Mouse (Mus musculus) stomach, embryonic 16.5 days (tissue): ENCODE measurements around the gene Csk. TPM values are rescaled to one million over a fixed set of nuclear protein-coding genes. Genes with fewer than 3 reads are reported as not detected.

Experiments
- ATAC-seq: fragments of 200-750 bp; cut with Nextera tagmentation; 2 replicates; pipeline ENCODE4 v1.8.0; 2017; ENCODE audit warnings: moderate number of reproducible peaks, moderate TSS enrichment; ENCODE audit not compliant: insufficient read depth, low FRiP score
- H3K27ac ChIP-seq: fragments of 300-500 bp; sonication (generic); 2 replicates; pipeline ENCODE4 v1.5.1; 2014; ENCODE audit warnings: low read length
- H3K27me3 ChIP-seq: fragments of 300-500 bp; sonication (generic); 2 replicates; pipeline ENCODE4 v1.6.1; 2014; ENCODE audit warnings: low read length, control low read depth, mixed read lengths; ENCODE audit not compliant: control insufficient read depth, insufficient read depth
- H3K36me3 ChIP-seq: fragments of 300-500 bp; sonication (generic); 2 replicates; pipeline ENCODE4 v1.6.1; 2014; ENCODE audit warnings: low read length; ENCODE audit not compliant: control insufficient read depth, insufficient read depth
- H3K4me1 ChIP-seq: fragments of 300-500 bp; sonication (generic); 2 replicates; pipeline ENCODE4 v1.6.1; 2014; ENCODE audit warnings: low read length, control low read depth, mixed read lengths; ENCODE audit not compliant: control insufficient read depth, insufficient read depth
- H3K4me2 ChIP-seq: fragments of 300-500 bp; sonication (generic); 2 replicates; pipeline ENCODE4 v1.6.1; 2014; ENCODE audit warnings: low read depth, low read length, mixed read lengths
- H3K4me3 ChIP-seq: fragments of 300-500 bp; sonication (generic); replicated peaks from 2 replicates; pipeline ENCODE4 v1.5.1; 2014; ENCODE audit warnings: mild to moderate bottlenecking, low read length
- H3K9ac ChIP-seq: fragments of 300-500 bp; sonication (generic); 2 replicates; pipeline ENCODE4 v1.6.1; 2014; ENCODE audit warnings: low read length
- H3K9me3 ChIP-seq: fragments of 300-500 bp; sonication (generic); replicated peaks from 2 replicates; pipeline ENCODE4 v1.6.1; 2016; ENCODE audit warnings: low read length, control low read depth; ENCODE audit not compliant: control insufficient read depth
- WGBS: fragments of 180-500 bp; shearing (Covaris S2); extraction: QIAGEN DNeasy Blood & Tissue Kit; methylation state at CpG from one replicate; pipeline ENCODE4 v1.1.7; 2014; 5-methylcytosine and 5-hydroxymethylcytosine counted together
- polyA plus RNA-seq: library from polyadenylated mRNA; unstranded; fragments of >200 nt; fragmentation: Nextera tagmentation; extraction: Ambion mirVana; gene quantifications from 2 replicates; pipeline ENCODE4 v1.2.1, GENCODE M21; 2015

Csk gene
- polyA plus RNA-seq, 1 experiment from 2014 or later: 26.6 TPM

DNA sequence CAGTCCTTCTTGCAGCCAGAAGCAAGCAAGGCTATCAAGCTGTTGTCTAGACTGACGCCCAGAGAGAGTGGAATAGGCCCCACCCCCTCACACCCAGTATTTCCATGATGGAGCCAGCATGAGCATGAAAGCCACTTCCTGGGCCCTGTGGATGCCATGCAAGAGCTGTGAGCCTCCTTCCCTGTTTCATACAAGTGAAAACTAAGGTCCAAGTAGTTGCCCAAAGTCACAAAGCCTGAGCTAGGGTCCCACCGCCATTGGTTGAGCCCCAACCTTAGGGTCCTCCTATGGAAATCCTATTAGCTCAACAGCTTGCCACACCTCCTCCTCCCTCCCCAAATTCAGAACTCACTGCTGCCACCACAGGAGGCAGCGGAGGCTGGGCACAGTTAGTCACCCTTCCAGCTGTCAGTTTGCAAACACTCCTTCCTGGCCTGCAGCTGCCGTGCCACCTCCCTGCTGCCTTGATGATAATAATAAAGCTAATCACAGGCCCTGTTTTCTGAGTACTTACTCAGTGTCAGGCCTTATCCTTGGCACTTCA, 19.9 kb downstream of the Csk start:
- Histone ChIP-seq H3K27me3 (no peaks in the 10 kb centered on the region), H3K9ac (no peak overlapping the region), H3K27ac (peak overlapping the region; percentile 11; the same call in 1 of the 2 replicates), H3K36me3 (0 out of 2 replicates have a peak, but pooled peaks cover 10% of the 10 kb centered on the region), H3K9me3 (no peaks in the 10 kb centered on the region), H3K4me3 (no peak overlapping the region), H3K4me1 (peaks cover 36% of the 10 kb centered on the region), H3K4me2 (no peak overlapping the region)
- WGBS: 30% methylated on average over 4 of the region's 4 CpGs
- ATAC-seq: no peak

DNA sequence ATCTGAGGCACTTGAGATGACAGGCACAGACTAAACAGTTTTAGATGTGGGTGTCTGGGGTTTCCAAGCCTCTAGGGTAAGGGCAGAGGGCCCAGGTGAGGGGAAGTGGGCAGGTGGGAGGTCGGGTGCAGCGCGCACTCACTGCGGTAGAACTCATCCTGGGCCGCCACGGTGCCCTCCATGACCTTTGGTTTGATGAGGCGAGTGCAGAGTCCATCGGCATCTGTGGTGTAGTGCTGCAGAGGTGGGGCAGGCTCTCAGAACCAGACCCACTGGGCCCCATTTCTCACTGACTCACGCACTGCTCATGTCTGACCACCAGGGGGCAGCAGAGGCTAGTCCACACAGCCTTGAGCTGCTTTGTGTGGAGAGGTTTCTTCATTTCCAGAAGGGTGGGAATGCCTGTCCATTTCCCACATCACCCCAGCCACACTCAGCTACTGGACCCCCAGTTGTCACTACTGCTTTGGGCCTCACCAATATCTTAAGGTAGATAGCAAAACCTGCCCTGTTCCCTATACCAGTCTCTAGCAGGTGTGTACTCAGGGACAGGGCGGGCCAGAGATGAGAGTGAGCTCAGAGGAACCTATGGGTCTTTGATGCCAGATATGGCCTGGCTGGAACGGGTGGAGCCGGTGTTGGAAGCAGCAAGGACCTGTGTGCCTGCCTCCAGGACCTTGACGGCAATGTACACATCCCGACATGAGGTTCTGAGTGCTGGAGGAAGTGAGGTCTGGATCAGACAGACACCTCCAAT, 24.1 kb downstream of the Csk start:
- Histone ChIP-seq H3K4me3 (no peak overlapping the region), H3K4me1 (0 out of 2 replicates have a peak, but pooled peaks cover 16% of the 10 kb centered on the region), H3K27me3 (no peaks in the 10 kb centered on the region), H3K9me3 (no peaks in the 10 kb centered on the region), H3K27ac (peak overlapping the region; percentile 9; the same call in 1 of the 2 replicates), H3K36me3 (peaks cover 38% of the 10 kb centered on the region), H3K9ac (no peak overlapping the region), H3K4me2 (no peak overlapping the region)
- ATAC-seq: peak; percentile 71
- 60% methylated on average over 14 of the region's 14 CpGs for WGBS

- no peak for ATAC-seq
- WGBS: 90% methylated on average over 12 of the region's 12 CpGs
- peaks cover 40% of the 10 kb centered on the region for H3K36me3 ChIP-seq
- no peak overlapping the region for H3K27ac ChIP-seq
- no peak overlapping the region for H3K9ac ChIP-seq
- no peaks in the 10 kb centered on the region for H3K27me3 ChIP-seq
- 0 out of 2 replicates have a peak, but pooled peaks cover 12% of the 10 kb centered on the region for H3K4me1 ChIP-seq
- H3K4me3 ChIP-seq: no peak overlapping the region
- H3K9me3 ChIP-seq: no peaks in the 10 kb centered on the region
- H3K4me2 ChIP-seq: no peak overlapping the region
Observed at GRCm38 (mm10) chr9:57628717-57629116, 24.7 kb downstream of the Csk start.

DNA sequence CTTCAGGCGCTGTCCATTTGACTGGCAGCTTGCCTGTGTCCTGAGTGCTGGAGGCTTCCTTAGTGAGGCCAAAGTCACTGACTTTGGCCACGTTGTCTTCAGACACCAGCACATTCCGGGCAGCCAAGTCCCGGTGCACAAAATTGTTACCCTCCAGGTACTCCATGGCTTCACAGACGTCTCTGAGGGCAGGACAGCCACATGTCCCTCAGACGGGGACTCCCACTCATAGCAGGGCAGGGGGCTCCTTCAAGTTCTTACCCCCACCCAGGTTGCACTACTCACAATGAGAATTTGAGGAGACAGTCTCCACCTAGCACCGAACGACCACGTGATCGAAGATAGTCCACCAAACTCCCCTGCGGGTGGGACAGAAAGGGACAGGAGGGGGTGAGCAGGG, 25.5 kb downstream of the Csk start:
- Histone ChIP-seq H3K9ac (no peak overlapping the region), H3K4me2 (no peak overlapping the region), H3K27ac (no peak overlapping the region), H3K4me3 (no peak overlapping the region), H3K4me1 (0 out of 2 replicates have a peak, but pooled peaks cover 8% of the 10 kb centered on the region), H3K27me3 (no peaks in the 10 kb centered on the region), H3K9me3 (no peaks in the 10 kb centered on the region), H3K36me3 (peaks cover 40% of the 10 kb centered on the region)
- WGBS: 86% methylated on average over 11 of the region's 11 CpGs
- ATAC-seq: no peak

DNA sequence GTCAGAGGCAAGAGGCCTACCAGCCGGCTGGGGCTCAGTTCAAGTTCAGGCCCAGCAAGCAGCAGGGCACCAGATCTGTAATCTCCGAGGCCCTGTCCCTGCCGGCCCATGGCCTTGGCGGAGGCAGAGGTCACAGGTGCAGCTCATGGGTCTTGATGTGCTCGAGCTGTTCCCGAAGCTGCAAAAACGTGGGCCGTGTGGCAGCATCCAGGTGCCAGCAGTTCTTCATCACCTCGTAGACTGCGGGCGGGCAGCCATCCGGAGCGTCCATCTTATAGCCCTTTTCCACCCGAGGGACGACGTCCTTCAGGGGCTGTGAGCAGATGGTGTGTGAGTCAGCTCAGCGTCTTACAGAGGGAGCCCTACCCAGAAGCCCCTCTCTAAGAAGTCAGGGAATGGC, 26.2 kb downstream of the Csk start:
- Histone ChIP-seq H3K9ac (no peak overlapping the region), H3K36me3 (peaks cover 40% of the 10 kb centered on the region), H3K27ac (no peak overlapping the region), H3K4me3 (no peak overlapping the region), H3K9me3 (no peaks in the 10 kb centered on the region), H3K4me1 (0 out of 2 replicates have a peak, but pooled peaks cover 8% of the 10 kb centered on the region), H3K27me3 (no peaks in the 10 kb centered on the region), H3K4me2 (no peak overlapping the region)
- 88% methylated on average over 17 of the region's 17 CpGs for WGBS
- no peak for ATAC-seq

- H3K9ac ChIP-seq: no peak overlapping the region
- 84% methylated on average over 15 of the region's 15 CpGs for WGBS
- H3K27me3 ChIP-seq: no peaks in the 10 kb centered on the region
- H3K4me2 ChIP-seq: no peak overlapping the region
- H3K4me1 ChIP-seq: no peaks in the 10 kb centered on the region
- peaks cover 38% of the 10 kb centered on the region for H3K36me3 ChIP-seq
- no peak for ATAC-seq
- H3K9me3 ChIP-seq: no peaks in the 10 kb centered on the region
- no peak overlapping the region for H3K4me3 ChIP-seq
- H3K27ac ChIP-seq: no peak overlapping the region
Observed at GRCm38 (mm10) chr9:57625674-57626500, 27.5 kb downstream of the Csk start.

- H3K9ac ChIP-seq: no peak overlapping the region
- H3K9me3 ChIP-seq: no peaks in the 10 kb centered on the region
- no peak overlapping the region for H3K4me3 ChIP-seq
- H3K4me2 ChIP-seq: no peak overlapping the region
- ATAC-seq: no peak
- H3K4me1 ChIP-seq: no peaks in the 10 kb centered on the region
- H3K36me3 ChIP-seq: peaks cover 33% of the 10 kb centered on the region
- H3K27me3 ChIP-seq: no peaks in the 10 kb centered on the region
- 80% methylated on average over 7 of the region's 7 CpGs for WGBS
- H3K27ac ChIP-seq: no peak overlapping the region
Observed at GRCm38 (mm10) chr9:57624295-57624694, 29.1 kb downstream of the Csk start.

DNA sequence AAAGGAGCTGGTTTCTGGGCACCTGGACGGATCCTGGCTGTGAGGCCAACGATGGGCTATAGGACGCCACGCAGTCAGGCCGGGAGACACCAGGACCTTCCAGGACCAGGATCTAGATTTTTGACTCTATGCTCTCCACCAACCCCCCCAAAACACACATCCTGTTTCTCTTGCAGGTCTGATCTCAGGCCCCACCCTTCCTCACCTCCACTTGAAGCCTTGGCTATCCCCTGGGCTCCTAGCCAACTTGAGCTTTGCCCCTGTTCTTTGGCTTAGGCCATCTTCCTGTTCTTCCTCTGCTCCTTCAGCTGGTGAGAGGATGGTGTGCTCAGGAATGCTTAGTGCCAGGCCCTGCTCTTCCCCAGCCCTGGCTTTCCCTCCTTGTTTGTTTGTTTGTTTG, 32.8 kb downstream of the Csk start, which contains the start of gene Lman1l:
Lman1l (minus strand) TSS at position 101 of the 400 bp plus-strand sequence.
- H3K36me3 ChIP-seq: peaks cover 5% of the 10 kb centered on the region
- 88% methylated on average over 5 of the region's 5 CpGs for WGBS
- H3K27ac ChIP-seq: no peak within 1 kb of the TSS
- H3K4me3 ChIP-seq: no peak within 1 kb of the TSS
- H3K9ac ChIP-seq: no peak within 1 kb of the TSS
- no peaks in the 10 kb centered on the region for H3K4me1 ChIP-seq
- no peaks in the 10 kb centered on the region for H3K27me3 ChIP-seq
- no peaks in the 10 kb centered on the region for H3K9me3 ChIP-seq
- no peak within 1 kb of the TSS for H3K4me2 ChIP-seq
- no peak for ATAC-seq

GRCm38 (mm10) chr9:57618854-57619253, 34.6 kb downstream of the Csk start:
- WGBS: 58% methylated on average over 8 of the region's 8 CpGs
- Histone ChIP-seq H3K36me3 (no peaks in the 10 kb centered on the region), H3K4me2 (no peak overlapping the region)

More at GRCm38 (mm10) chr9:57618854-57619253, 34.6 kb downstream of the Csk start:
- Histone ChIP-seq H3K9me3 (no peaks in the 10 kb centered on the region), H3K9ac (no peak overlapping the region), H3K27me3 (no peaks in the 10 kb centered on the region), H3K4me3 (no peak overlapping the region), H3K27ac (no peak overlapping the region), H3K4me1 (no peaks in the 10 kb centered on the region)
- ATAC-seq: no peak
